Mouse (Mus musculus) megakaryocyte, embryonic 14.5 days (primary cell): ENCODE measurements around the gene Slc35c2. TPM values are rescaled to one million over a fixed set of nuclear protein-coding genes. Genes with fewer than 3 reads are reported as not detected.

Experiments
- H3K27me3 ChIP-seq: replicated peaks from 2 replicates; pipeline ENCODE3; 2012; ENCODE audit warnings: inconsistent platforms
- H3K36me3 ChIP-seq: replicated peaks from 2 replicates; pipeline ENCODE3; 2012; ENCODE audit warnings: low read length, inconsistent platforms, mixed read lengths
- H3K4me1 ChIP-seq: 2 replicates; pipeline ENCODE4 v1.6.1; 2012; ENCODE audit warnings: inconsistent platforms
- H3K4me3 ChIP-seq: replicated peaks from 2 replicates; pipeline ENCODE3; 2012; ENCODE audit warnings: moderate library complexity, mild to moderate bottlenecking, inconsistent platforms
- H3K9me3 ChIP-seq: 2 replicates; pipeline ENCODE4 v1.6.1; 2012; ENCODE audit warnings: inconsistent platforms
- FLI1 ChIP-seq: IDR thresholded peaks from 2 replicates; pipeline ENCODE4 v1.6.1; 2012; ENCODE audit warnings: low read length, inconsistent platforms, mixed read lengths
- GATA1 ChIP-seq: IDR thresholded peaks from 3 replicates; pipeline ENCODE4 v1.6.1; 2012; ENCODE audit warnings: mixed read lengths, low read length, inconsistent platforms, borderline replicate concordance
- polyA plus RNA-seq: library from polyadenylated mRNA; stranded (reverse); fragments of >175 nt; gene quantifications from 2 replicates; pipeline ENCODE4 v1.2.3, GENCODE M21; 2012; ENCODE audit warnings: low replicate concordance; ENCODE audit not compliant: insufficient read depth

The Slc35c2 gene
- polyA plus RNA-seq, 1 experiment = 62.9 TPM

DNA sequence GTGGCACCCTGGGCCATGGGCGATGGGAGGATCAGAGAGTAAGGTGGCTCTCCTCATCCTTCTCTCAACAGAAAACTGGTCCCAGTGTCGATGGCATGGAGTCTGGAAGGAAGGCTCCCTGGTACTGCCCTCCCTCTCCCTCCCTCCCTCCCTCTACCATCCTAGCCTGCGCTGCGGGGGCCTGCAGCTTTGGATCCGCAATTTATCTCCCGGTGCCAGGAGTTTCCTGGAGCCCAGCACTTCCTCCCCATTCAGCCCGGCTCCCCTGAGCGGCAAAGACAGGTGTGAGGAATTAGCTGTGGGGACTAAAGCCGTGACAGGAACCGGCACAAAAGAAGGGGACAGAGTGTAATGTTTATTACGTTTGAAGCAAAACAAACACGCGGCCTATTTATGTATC lies 45.1 kb downstream of the Slc35c2 start:
- Histone ChIP-seq H3K36me3 (no peaks in the 10 kb centered on the region), H3K4me1 (peaks cover 30% of the 10 kb centered on the region), H3K4me3 (peak overlapping the region; percentile 65), H3K9me3 (no peaks in the 10 kb centered on the region), H3K27me3 (peaks cover 94% of the 10 kb centered on the region)
- TF ChIP-seq FLI1 (no peak), GATA1 (no peak)

GRCm38 (mm10) chr2:165241786-165242185 lies 45.9 kb downstream of the Slc35c2 start:
- Histone ChIP-seq H3K4me1 (peaks cover 30% of the 10 kb centered on the region), H3K36me3 (no peaks in the 10 kb centered on the region), H3K9me3 (no peaks in the 10 kb centered on the region), H3K27me3 (peaks cover 92% of the 10 kb centered on the region), H3K4me3 (no peak overlapping the region)
- TF ChIP-seq GATA1 = no peak
- no peak for TF ChIP-seq FLI1

DNA sequence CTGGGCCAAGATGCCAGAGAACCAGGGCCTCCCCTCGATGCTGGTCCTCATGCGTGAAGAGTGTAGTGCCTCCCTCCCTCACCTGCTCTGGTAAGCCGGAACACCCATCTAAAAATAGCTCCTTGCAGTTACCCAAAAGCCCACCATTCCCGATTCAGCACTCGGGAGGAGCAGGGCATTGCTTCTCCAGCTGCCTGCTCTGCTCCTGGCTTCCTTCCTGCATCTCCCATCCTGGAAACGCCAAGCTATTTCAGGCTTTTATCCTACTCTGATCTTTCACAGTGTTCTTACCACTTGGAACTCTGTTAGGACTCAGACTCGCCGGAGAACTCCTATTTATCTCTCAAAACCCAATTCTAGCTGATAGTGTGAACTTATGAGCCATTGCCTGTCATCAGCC lies 47.3 kb downstream of the Slc35c2 start:
- Histone ChIP-seq H3K36me3 (no peaks in the 10 kb centered on the region), H3K4me1 (peaks cover 30% of the 10 kb centered on the region), H3K9me3 (no peaks in the 10 kb centered on the region), H3K27me3 (peaks cover 95% of the 10 kb centered on the region), H3K4me3 (no peak overlapping the region)
- no peak for TF ChIP-seq GATA1
- TF ChIP-seq FLI1 = no peak

DNA sequence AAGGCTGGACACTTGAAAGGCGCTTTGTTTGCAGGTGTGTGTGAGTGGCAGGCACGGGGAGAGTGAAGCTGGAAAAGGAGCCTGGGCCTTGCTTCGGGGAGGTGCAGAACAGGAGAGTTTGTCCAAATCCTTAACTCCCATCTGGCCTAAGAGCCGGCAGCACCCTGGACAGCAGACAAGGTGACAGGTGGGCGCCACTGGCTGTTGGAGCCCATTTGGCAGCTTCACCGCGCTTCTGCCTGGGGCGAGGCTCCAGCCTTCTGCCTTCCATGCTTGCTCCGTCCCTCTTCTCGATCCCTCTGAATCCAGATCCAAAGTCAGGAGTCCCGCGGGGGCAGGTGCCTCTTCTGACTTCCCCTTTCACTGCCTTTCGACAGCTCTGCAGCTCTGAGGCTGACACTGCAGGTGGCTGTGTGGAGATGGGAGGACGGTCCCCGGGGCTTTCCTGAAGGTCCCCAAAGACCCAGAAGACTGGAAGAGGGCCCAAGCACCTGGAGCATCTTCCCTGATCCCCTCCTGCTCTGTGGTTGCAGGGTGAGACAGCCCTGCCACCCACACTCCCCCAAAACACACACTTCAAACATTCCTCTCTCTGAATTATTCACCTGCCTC lies 48.0 kb downstream of the Slc35c2 start:
- H3K4me3 ChIP-seq = no peak overlapping the region
- no peaks in the 10 kb centered on the region for H3K9me3 ChIP-seq
- H3K36me3 ChIP-seq = no peaks in the 10 kb centered on the region
- H3K27me3 ChIP-seq = peaks cover 97% of the 10 kb centered on the region
- no peak for TF ChIP-seq FLI1
- peaks cover 34% of the 10 kb centered on the region for H3K4me1 ChIP-seq

DNA sequence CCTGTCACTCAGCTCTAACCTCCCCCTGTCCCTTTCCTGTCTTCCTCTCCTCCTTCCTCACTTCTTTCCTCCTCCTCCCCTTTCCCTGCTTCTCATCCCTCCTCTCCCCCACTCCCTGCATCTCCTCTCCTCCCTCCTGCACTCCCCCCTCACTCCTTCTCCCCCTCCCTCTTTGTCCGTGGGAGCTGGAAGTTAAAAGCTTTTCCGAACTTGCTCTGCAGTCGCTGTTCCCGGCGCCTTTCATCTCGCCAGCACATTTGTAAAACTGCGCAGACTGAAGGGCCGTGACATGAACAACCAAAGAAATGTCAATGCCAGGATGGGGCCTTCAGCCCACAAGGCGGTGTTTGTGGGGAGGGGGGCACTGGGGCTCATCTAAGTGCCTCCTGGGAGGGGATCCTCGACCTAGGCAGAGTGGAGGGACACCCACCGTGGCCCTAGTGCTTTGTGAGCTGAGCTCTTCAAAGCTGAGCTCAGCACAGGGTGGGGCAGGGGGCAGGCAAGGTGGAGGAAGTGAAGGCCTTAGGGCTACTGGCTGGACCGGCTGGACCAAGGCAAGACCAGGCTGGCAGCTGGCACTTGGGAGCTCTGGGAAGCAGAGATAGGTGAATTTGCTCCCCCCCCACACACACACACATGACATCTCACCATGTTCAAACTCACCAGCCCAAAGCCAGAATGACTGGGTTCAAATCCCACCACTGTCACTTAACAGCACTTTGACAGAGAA lies 49.1 kb downstream of the Slc35c2 start:
- H3K9me3 ChIP-seq = no peaks in the 10 kb centered on the region
- no peak overlapping the region for H3K4me3 ChIP-seq
- H3K36me3 ChIP-seq = no peaks in the 10 kb centered on the region
- no peak for TF ChIP-seq FLI1
- no peak for TF ChIP-seq GATA1
- peaks cover 98% of the 10 kb centered on the region for H3K27me3 ChIP-seq
- H3K4me1 ChIP-seq = peaks cover 45% of the 10 kb centered on the region

- no peaks in the 10 kb centered on the region for H3K9me3 ChIP-seq
- peaks cover 98% of the 10 kb centered on the region for H3K27me3 ChIP-seq
- peak within 1 kb of the TSS; percentile 89 for H3K4me3 ChIP-seq
- H3K36me3 ChIP-seq = no peaks in the 10 kb centered on the region
- peaks cover 19% of the 10 kb centered on the region for H3K4me1 ChIP-seq
- no peak for TF ChIP-seq FLI1
- no peak for TF ChIP-seq GATA1
Measured at GRCm38 (mm10) chr2:165234613-165235291, 52.9 kb downstream of the Slc35c2 start, which contains the start of gene Cdh22. TSS of gene Cdh22 (minus strand) at chr2:165234853.

DNA sequence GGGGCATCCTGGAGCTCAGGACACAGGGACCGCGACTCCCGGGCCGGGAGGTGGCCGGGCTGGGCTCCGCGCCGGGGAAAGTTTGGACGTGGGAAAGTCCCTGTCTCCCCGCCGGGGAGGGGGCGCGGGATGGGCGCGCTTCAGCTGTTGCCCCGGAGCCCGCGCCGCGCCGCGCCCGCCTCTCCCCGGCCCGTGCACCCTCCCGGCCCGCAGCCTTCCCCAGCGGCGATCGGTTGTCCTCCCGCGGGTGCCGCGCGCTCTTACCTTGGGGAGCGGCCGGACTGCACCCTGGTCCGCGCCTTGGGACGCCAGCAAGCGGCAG lies 53.4 kb downstream of the Slc35c2 start:
- Histone ChIP-seq H3K4me1 (peaks cover 19% of the 10 kb centered on the region), H3K4me3 (peak overlapping the region; percentile 89), H3K27me3 (peaks cover 98% of the 10 kb centered on the region), H3K36me3 (no peaks in the 10 kb centered on the region), H3K9me3 (no peaks in the 10 kb centered on the region)
- TF ChIP-seq FLI1 (no peak), GATA1 (no peak)

DNA sequence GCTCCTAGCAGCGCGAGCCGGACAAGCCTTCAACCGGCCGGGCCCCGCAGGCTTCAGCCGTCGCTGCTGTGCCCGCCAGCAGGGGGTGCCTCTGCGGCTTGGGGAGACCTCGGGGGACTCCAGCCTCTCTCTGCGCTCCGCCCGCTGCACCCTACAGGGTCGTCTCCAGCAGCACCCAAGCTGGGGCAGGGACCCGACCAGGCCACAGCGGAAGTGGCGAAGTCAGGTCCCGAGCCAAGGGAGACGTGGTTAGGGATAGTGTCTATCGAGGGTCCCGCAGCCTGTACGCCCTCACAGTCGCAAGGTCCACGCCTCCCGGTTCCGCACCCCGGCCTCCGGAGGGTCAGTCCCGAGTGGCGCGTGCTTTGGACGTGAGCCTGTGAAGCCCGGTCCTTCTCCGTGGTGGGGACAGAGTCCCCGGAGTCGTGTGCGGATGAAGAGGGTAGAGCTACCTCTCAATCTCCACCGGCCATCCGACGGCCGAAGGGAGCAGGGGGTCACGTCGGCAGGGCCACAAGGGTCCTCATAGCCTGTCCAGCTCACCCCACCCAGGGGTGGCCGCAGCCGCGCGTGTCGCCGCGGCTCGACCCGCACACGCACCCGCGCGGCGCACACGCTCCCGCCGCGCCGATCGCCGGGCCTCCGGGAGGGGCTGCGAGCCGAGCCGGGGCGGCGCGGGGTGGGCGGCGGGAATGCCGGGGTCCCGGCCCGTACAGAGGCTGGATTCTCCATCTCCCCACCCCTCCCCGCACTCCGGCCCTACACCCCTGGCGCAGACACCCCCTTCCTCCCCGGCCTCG lies 54.0 kb downstream of the Slc35c2 start:
- peak overlapping the region; percentile 89 for H3K4me3 ChIP-seq
- no peaks in the 10 kb centered on the region for H3K9me3 ChIP-seq
- TF ChIP-seq GATA1 (no peak), FLI1 (no peak)
- H3K36me3 ChIP-seq = no peaks in the 10 kb centered on the region
- peaks cover 98% of the 10 kb centered on the region for H3K27me3 ChIP-seq
- H3K4me1 ChIP-seq = peaks cover 19% of the 10 kb centered on the region

- H3K27me3 ChIP-seq = peaks cover 94% of the 10 kb centered on the region
- H3K9me3 ChIP-seq = no peaks in the 10 kb centered on the region
- no peak overlapping the region for H3K4me3 ChIP-seq
- peaks cover 9% of the 10 kb centered on the region for H3K4me1 ChIP-seq
- TF ChIP-seq FLI1 = no peak
- TF ChIP-seq GATA1 = no peak
- H3K36me3 ChIP-seq = no peaks in the 10 kb centered on the region
Measured at GRCm38 (mm10) chr2:165229050-165229449, 58.6 kb downstream of the Slc35c2 start.

Other genes starting within 250 kb of the Slc35c2 start
- gene Cd40, start 232.2 kb downstream of the Slc35c2 start, polyA plus RNA-seq = 0.12 TPM in 1 of 2 replicates, not detected in the other
- gene 1700025C18Rik, start 197.1 kb downstream of the Slc35c2 start, polyA plus RNA-seq = not detected in 2 replicates
- 0.23 TPM in 1 of 2 replicates, not detected in the other for gene Cdh22, start 53.0 kb downstream of the Slc35c2 start, polyA plus RNA-seq
- 15.3 and 16.3 TPM in 2 replicates for gene Elmo2, start 38.6 kb upstream of the Slc35c2 start, polyA plus RNA-seq
- gene Zfp663, start 80.9 kb upstream of the Slc35c2 start, polyA plus RNA-seq = not detected in 2 replicates
- not detected in 2 replicates for gene Zfp334, start 100.4 kb upstream of the Slc35c2 start, polyA plus RNA-seq
- 2.1 TPM in 1 of 2 replicates, not detected in the other for gene Ocstamp, start 112.5 kb upstream of the Slc35c2 start, polyA plus RNA-seq
- gene Slc13a3, start 185.4 kb upstream of the Slc35c2 start, polyA plus RNA-seq = not detected in 2 replicates
- 17.6 and 36.2 TPM in 2 replicates for gene Trp53rka, start 205.5 kb upstream of the Slc35c2 start, polyA plus RNA-seq
- gene Slc2a10, start 215.9 kb upstream of the Slc35c2 start, polyA plus RNA-seq = not detected in 2 replicates